Mouse (Mus musculus) spleen, adult 2 months (tissue): ENCODE measurements around the gene Dnajc1. TPM values are rescaled to one million over a fixed set of nuclear protein-coding genes. Genes with fewer than 3 reads are reported as not detected.

Experiments
- DNase-seq, 2 experiments: peaks; one replicate each; pipeline versions ENCODE4 v3.0.0 to v3.0.0-alpha.2; 2012 to 2021; ENCODE audit warnings: low spot score in 2 of 2, low read depth in 1 of 2
- H3K27ac ChIP-seq: fragments of 200-500 bp; 2 replicates; pipeline ENCODE4 v1.5.1; 2012; ENCODE audit warnings: low read length, inconsistent platforms; ENCODE audit not compliant: insufficient read depth
- H3K27me3 ChIP-seq: fragments of 200-500 bp; 2 replicates; pipeline ENCODE4 v1.6.1; 2012; ENCODE audit warnings: mild to moderate bottlenecking, moderate library complexity, low read length, inconsistent platforms; ENCODE audit not compliant: control insufficient read depth, insufficient read depth
- H3K36me3 ChIP-seq: fragments of 200-500 bp; 2 replicates; pipeline ENCODE4 v1.6.1; 2012; ENCODE audit warnings: mild to moderate bottlenecking, low read length, inconsistent platforms; ENCODE audit not compliant: control insufficient read depth, insufficient read depth
- H3K4me1 ChIP-seq: fragments of 200-500 bp; 2 replicates; pipeline ENCODE4 v1.6.1; 2011; ENCODE audit warnings: inconsistent platforms; ENCODE audit not compliant: control insufficient read depth, insufficient read depth, insufficient read length
- H3K4me3 ChIP-seq: fragments of 200-500 bp; 2 replicates; pipeline ENCODE4 v1.5.1; 2011; ENCODE audit warnings: mild to moderate bottlenecking, inconsistent platforms; ENCODE audit not compliant: insufficient read depth, insufficient read length; ENCODE audit errors: extremely low read depth
- CTCF ChIP-seq: fragments of 200-500 bp; IDR thresholded peaks from 2 replicates; pipeline ENCODE4 v1.5.1; 2011; ENCODE audit warnings: mild to moderate bottlenecking, inconsistent platforms; ENCODE audit not compliant: insufficient read depth, insufficient read length, insufficient replicate concordance; ENCODE audit errors: extremely low read depth
- POLR2A ChIP-seq: fragments of 200-500 bp; IDR thresholded peaks from 2 replicates; pipeline ENCODE4 v1.6.1; 2011; ENCODE audit warnings: low read depth, low read length, inconsistent platforms
- WGBS: fragments of 180-500 bp; shearing (Covaris S2); methylation state at CpG from one replicate; pipeline ENCODE4 v1.1.7; 2018; 5-methylcytosine and 5-hydroxymethylcytosine counted together
- polyA plus RNA-seq: library from polyadenylated mRNA; depleted of rRNA; stranded (reverse); fragments of >200 nt; gene quantifications from 2 replicates; pipeline ENCODE4 v1.2.3, GENCODE M21; 2012

Gene Dnajc1
- polyA plus RNA-seq, 1 experiment = 10.1 TPM

- Histone ChIP-seq H3K36me3 (peaks cover 16% of the 10 kb centered on the region), H3K27ac (no peak overlapping the region), H3K27me3 (no peaks in the 10 kb centered on the region), H3K4me3 (no peak overlapping the region), H3K4me1 (no peaks in the 10 kb centered on the region)
- TF ChIP-seq POLR2A (no peak), CTCF (no peak)
- DNase-seq = no peak
- WGBS = 94% methylated on average over 3 of the region's 3 CpGs
These were observed 211.0 kb downstream of the Dnajc1 start for GRCm38 (mm10) chr2:18181631-18182030.

GRCm38 (mm10) chr2:18180323-18180722 lies 212.3 kb downstream of the Dnajc1 start:
- H3K36me3 ChIP-seq = peaks cover 15% of the 10 kb centered on the region; the same call in 1 of the 2 replicates
- DNase-seq = no peak
- no peak overlapping the region for H3K4me3 ChIP-seq
- 90% methylated on average over 5 of the region's 5 CpGs for WGBS
- H3K27ac ChIP-seq = no peak overlapping the region
- no peak for TF ChIP-seq CTCF
- no peak for TF ChIP-seq POLR2A
- no peaks in the 10 kb centered on the region for H3K4me1 ChIP-seq
- H3K27me3 ChIP-seq = no peaks in the 10 kb centered on the region

- no peaks in the 10 kb centered on the region for H3K27me3 ChIP-seq
- TF ChIP-seq POLR2A (no peak), CTCF (no peak)
- 90% methylated on average over 3 of the region's 3 CpGs for WGBS
- H3K36me3 ChIP-seq = peaks cover 14% of the 10 kb centered on the region; the same call in 1 of the 2 replicates
- no peak overlapping the region for H3K27ac ChIP-seq
- H3K4me1 ChIP-seq = no peaks in the 10 kb centered on the region
- no peak for DNase-seq
- no peak overlapping the region for H3K4me3 ChIP-seq
These were observed 216.4 kb downstream of the Dnajc1 start for GRCm38 (mm10) chr2:18176235-18176634.

GRCm38 (mm10) chr2:18175234-18175633 lies 217.4 kb downstream of the Dnajc1 start:
- no peak for DNase-seq
- Histone ChIP-seq H3K27me3 (no peaks in the 10 kb centered on the region), H3K4me1 (no peaks in the 10 kb centered on the region), H3K4me3 (no peak overlapping the region), H3K27ac (no peak overlapping the region), H3K36me3 (peaks cover 10% of the 10 kb centered on the region; the same call in 1 of the 2 replicates)
- WGBS = 82% methylated on average over 1 of the region's 1 CpGs
- TF ChIP-seq CTCF (no peak), POLR2A (no peak)

GRCm38 (mm10) chr2:18169174-18169948 lies 223.3 kb downstream of the Dnajc1 start:
- H3K27ac ChIP-seq = no peak overlapping the region
- H3K4me1 ChIP-seq = no peaks in the 10 kb centered on the region
- no peak for TF ChIP-seq POLR2A
- no peak for TF ChIP-seq CTCF
- H3K4me3 ChIP-seq = no peak overlapping the region
- peaks cover 8% of the 10 kb centered on the region; the same call in 1 of the 2 replicates for H3K36me3 ChIP-seq
- no peak for DNase-seq
- whole genome bisulfite sequencing = 60% methylated on average over 1 of the region's 1 CpGs
- no peaks in the 10 kb centered on the region for H3K27me3 ChIP-seq

GRCm38 (mm10) chr2:18165511-18165910 lies 227.1 kb downstream of the Dnajc1 start:
- WGBS = 99% methylated on average over 2 of the region's 2 CpGs
- H3K36me3 ChIP-seq = peaks cover 14% of the 10 kb centered on the region
- H3K4me3 ChIP-seq = no peak overlapping the region
- H3K4me1 ChIP-seq = no peaks in the 10 kb centered on the region
- TF ChIP-seq POLR2A (no peak), CTCF (no peak)
- H3K27me3 ChIP-seq = no peaks in the 10 kb centered on the region
- H3K27ac ChIP-seq = no peak overlapping the region
- DNase-seq = no peak

GRCm38 (mm10) chr2:18160992-18161391 lies 231.6 kb downstream of the Dnajc1 start:
- DNase-seq = no peak
- Histone ChIP-seq H3K4me1 (no peaks in the 10 kb centered on the region), H3K36me3 (peaks cover 18% of the 10 kb centered on the region), H3K27ac (no peak overlapping the region), H3K4me3 (no peak overlapping the region), H3K27me3 (no peaks in the 10 kb centered on the region)
- 94% methylated on average over 5 of the region's 5 CpGs for WGBS
- TF ChIP-seq POLR2A = no peak
- no peak for TF ChIP-seq CTCF
